Mouse (Mus musculus): ENCODE results near the gene Fgfr2.

DNA sequence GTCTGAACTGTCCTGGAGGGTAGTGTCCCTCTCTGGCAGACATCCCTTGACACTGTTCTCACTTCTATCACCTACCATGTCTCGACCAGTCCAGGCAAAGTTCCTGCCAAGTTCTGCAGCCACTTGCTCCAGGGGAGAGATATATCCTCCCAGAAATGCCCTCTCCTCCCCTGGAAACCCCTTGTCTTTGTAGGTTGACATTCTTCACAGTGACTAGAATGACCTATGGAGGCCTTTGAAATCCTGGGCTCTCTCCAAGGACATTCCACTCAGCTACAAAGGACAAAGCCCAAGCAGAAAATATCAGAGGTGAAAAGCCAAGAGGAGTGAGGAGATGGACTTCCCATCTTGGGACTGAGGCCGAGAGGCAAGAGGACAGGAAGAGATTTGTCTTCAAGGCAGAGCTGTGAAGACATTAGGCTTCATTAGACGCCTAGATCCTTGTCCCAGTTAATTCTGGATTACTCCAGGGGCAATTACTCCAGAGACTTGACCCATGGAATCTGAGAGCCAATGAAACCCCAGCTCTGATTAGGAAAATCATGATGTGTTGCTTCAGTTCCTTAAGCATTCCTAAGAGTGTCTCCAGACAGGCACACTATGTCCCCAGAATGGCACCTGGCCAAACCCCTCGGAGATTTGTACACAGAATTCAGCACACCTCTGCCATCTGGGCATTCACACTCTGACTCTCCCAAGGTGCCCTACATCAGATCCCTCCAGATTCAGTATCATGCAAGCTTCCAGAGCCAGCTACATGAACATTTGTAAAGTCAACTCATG, 826.3 kb downstream of the Fgfr2 start:
- no peak for TF ChIP-seq POLR2A (IDR thresholded peaks at IDR 0.05; ENCODE audit: borderline replicate concordance, extremely low read depth, insufficient read depth, insufficient read length, poor library complexity, severe bottlenecking)
- no peak for TF ChIP-seq CTCF (IDR thresholded peaks at IDR 0.05; ENCODE audit: borderline replicate concordance, extremely low read depth, insufficient read depth, insufficient read length)

All from brain, embryonic 14.5 days (tissue).